Mouse (Mus musculus) urinary bladder, postnatal 10 days (tissue): ENCODE measurements around the gene Arrdc1.
"Not testable (repeated sequence)": the region's sequence is repeated elsewhere in the genome, so short reads cannot be mapped to it uniquely, and the experiment has no call there.

Experiments used
- DNase-seq: peaks from one replicate; pipeline ENCODE4 v3.0.0; 2022; ENCODE audit warnings: low spot score

Arrdc1 gene

GRCm38 (mm10) chr2:24935057-24935796 is at the start of gene Arrdc1:
Arrdc1 (minus strand) TSS chr2:24935252.
- DNase-seq: peak; percentile 67

- DNase-seq: no peak
These were observed 41.9 kb upstream of the Arrdc1 start for GRCm38 (mm10) chr2:24976960-24977359.

GRCm38 (mm10) chr2:24975704-24976297 is 40.7 kb upstream of the Arrdc1 start, which contains the start of gene Pnpla7:
Pnpla7 (plus strand) TSS chr2:24976033.
- peak; percentile 20 for DNase-seq

GRCm38 (mm10) chr2:24974906-24975703 is 40.1 kb upstream of the Arrdc1 start, which contains the start of gene Mrpl41:
Mrpl41 (minus strand) TSS chr2:24975098.
- peak; percentile 85 for DNase-seq

DNA sequence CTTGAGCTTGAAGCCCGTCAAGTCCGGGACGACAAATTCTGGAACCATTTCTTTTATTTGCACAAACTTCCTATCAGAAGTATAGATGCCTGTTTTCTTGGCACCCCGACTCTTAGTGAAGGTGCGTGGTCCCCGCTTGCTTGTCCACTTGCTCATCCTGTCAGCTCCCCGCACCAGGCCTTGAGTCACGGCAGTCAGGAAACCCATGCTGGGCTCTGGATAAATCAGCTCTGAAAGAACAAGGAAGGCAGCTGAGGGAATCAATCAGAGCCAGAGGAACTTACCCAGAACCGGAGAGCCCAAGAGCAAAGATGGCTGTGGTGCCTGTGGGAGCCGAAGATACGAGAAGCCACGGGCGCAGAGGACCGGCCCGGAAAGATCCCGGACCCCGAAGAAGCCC is 39.4 kb upstream of the Arrdc1 start:
- not testable (repeated sequence) for DNase-seq

GRCm38 (mm10) chr2:24970386-24970785 is 35.3 kb upstream of the Arrdc1 start:
- no peak for DNase-seq

DNA sequence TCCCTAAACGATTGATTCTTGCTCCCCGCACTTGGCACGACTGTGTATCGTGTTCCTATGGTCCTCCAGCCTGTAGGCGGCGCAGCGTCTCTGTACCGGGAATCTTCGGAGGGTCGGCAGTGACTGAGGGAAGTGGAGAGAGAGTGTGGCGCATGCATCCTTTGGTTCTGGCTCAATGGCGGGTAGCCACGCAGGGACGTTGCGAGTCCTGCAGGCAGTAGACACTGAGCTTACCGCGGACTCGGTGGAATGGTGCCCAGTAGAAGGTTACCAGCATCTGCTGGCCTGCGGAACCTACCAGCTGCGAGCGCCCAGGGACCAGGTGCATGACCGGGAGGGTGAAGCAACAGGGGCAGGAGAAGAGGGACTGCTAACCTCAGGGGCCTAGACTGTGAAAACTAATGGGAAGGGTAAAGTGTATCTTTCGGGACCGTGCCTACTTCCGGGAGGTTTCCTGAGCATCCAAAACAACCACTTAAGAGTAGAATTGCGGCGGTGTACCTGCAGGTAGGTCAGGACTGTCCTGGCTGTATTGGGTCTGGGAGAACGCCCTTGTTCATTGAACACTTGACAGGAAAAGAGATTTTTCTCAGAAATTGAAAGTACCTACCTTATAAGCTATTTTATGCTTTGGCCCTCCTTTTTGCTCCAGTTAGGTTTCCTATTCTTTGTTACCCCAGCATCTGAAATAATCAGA is 27.4 kb upstream of the Arrdc1 start, which contains the start of gene Dph7:
Dph7 (plus strand) TSS at position 97 of the 697 bp plus-strand sequence.
- DNase-seq: peak; percentile 46

DNA sequence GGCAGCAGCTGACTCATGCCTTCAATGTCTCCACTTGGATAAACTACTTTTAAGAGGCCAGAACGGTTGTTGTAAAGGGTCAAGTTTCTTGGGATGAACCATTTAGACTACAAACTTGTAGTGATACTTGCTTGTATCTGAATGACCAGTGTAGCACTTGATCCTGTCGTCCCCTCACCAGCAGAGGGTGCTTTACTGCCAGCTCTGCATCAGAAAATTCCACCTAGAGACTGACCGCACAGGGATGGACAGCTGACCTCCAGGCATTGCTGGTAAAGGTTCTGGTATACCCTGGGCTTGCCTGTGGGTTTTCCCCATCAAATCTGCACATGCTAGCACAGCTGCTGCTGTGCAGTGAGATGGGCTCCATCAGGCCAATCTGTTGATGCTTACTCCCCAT is 25.9 kb upstream of the Arrdc1 start:
- DNase-seq: no peak

- DNase-seq: no peak
These were observed 17.5 kb upstream of the Arrdc1 start for GRCm38 (mm10) chr2:24952537-24953055.

DNA sequence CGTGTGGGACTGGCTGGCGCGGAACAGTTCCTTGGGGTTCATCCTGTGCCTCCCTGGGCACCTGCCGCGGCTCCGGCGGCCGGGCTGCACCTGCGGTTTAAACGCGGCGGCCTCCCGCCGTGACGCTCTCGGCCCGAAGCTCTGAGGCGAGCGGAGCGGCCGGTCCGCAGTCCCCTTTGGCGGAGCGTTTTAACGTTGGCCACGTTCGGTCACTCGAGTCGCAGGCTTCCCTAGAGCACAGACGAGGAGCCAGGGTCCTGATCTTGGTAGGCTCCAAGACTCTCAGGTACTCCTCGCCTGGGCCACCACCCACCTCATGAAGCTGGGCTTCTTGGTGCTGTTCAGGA is 15.1 kb upstream of the Arrdc1 start:
- no peak for DNase-seq

DNA sequence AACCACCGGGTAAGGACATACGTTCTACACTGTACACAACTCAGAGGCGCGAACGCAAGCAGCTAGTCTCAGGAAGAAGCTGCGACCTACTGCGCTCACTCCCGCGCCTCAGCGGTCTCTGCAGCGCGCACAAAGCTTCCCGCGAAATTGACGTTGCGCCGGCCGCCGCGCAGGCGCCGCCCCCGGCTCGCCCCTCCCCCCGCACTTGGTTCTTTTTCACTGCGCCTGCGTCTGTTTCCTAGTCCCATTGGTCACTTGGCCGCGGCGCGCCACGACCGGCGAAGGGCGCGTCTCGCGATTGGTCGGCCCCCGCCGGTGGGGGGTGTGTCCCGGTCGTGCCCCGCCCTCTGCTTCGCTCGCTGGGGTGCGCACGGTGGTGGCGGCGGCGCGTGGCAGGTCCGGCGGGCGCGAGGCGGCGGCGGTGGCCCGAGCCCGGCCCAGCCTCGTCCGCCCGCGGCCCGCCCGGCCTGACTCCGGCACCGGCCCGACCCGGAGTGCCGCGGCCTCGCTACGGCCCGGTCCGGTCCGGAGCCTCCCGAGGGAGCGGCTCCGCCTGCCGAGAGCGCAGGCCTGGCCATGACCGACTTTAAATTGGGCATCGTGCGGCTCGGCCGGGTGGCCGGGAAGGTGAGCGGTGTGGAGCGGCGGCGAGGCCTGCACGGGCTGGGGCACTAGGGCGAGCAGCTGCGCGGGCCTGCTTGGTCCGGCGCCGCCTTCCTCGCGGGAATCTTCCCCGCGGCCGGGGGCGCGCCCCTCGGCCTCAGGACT is 14.6 kb upstream of the Arrdc1 start, which contains the start of gene Zmynd19:
Zmynd19 (plus strand) TSS at position 372 of the 768 bp plus-strand sequence.
- DNase-seq: peak; percentile 95

- not testable (repeated sequence) for DNase-seq
These were observed 9.3 kb upstream of the Arrdc1 start for GRCm38 (mm10) chr2:24944304-24944703.

- no peak for DNase-seq
These were observed 7.0 kb upstream of the Arrdc1 start for GRCm38 (mm10) chr2:24942092-24942491.

DNA sequence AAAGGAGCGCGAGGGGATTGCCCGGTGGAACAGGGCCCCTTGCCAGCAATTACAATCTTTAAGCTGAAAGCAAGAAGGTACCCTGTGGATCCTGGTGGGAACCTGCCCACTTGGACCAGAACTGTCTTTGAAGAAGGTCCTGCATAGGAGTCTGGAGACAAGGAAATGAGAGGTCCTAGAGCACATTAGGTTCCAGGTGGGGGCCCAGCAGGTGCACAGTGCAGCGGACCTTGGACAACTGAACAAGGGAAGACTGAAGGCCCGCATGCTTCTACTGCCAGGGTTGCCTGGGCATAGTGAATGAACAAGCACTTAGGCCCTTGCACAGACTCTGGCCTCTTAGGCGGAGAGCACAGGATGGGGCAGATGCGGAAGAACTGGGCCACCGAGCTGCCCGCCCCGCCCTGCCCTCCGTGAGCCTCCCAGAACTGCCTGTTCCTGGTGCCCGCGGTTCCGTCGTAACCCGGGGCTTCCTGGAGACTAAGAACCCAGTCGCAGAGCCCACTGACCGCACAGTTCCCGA is 550 bp downstream of the Arrdc1 start:
- DNase-seq: no peak

GRCm38 (mm10) chr2:24929593-24929992 is 5.5 kb downstream of the Arrdc1 start:
- no peak for DNase-seq

GRCm38 (mm10) chr2:24929119-24929518 is 5.9 kb downstream of the Arrdc1 start:
- no peak for DNase-seq

- no peak for DNase-seq
These were observed 7.1 kb downstream of the Arrdc1 start for GRCm38 (mm10) chr2:24927810-24928479.

- DNase-seq: no peak
These were observed 8.1 kb downstream of the Arrdc1 start for GRCm38 (mm10) chr2:24926965-24927358.

DNA sequence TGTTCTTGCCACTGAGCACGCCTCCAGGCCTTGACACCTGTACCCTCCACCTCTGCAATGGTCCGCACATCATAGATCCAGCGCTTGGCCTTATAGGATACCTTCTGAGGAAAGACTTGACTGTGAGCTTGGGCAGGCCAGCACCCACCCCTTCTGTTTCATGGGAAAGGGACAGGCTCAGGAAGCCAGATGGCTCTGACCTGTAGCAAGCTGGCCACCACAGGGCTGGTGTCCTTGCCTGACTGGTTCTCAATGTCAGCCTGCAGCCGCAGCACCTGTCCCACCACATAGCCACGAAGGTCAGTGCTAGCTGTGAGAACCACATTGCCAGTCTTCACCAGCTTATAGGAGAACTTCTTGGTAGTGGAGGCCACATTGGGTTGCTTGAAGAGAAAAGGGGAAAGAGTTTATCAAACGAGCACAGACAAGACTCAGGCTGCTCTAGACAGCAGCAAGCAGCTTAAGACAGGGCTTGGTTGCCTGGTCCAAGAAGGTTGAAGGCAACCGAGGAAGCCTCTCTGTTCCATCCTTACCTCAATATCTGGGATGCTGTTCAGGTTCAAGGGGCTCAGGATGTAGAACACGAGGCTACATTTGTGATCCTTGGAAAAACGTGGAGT is 8.6 kb downstream of the Arrdc1 start:
- DNase-seq: no peak

DNA sequence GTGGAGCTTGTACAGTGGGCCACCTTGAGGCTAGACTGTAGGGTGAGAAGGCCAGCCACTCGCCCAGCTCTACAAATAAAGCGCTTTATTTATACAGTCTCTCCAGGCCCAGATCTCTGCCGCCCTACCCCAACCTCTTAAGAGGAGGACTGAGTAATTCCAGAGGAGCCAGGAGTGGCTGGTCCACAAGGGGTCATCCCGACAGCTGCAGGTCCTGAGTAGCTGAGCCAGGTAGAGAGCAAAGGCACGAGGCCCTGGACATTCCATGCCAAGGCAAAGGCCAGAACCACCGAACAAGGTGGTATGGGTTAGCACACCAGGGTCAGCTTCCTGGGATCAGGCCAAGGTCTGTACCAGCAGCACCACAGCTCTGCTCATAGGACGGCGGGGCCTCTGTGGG is 9.8 kb downstream of the Arrdc1 start:
- DNase-seq: no peak
